Mouse (Mus musculus) olfactory bulb, adult 2 months (tissue): ENCODE measurements at regions not wholly inside any gene's neighbourhood (a gene's known extent, or its start where the extent isn't known, plus 50 kb on each side); places are given as distances from the start of the nearest gene placed in this dataset.

Experiments
- H3K27ac ChIP-seq: fragments of 200-500 bp; 2 replicates; pipeline ENCODE4 v1.5.1; 2012; ENCODE audit warnings: low read depth, low read length; ENCODE audit not compliant: insufficient read depth
- H3K4me1 ChIP-seq: fragments of 200-500 bp; 2 replicates; pipeline ENCODE4 v1.6.1; 2012; ENCODE audit warnings: low read length; ENCODE audit not compliant: control insufficient read depth, insufficient read depth
- H3K4me3 ChIP-seq: fragments of 200-500 bp; 2 replicates; pipeline ENCODE4 v1.5.1; 2012; ENCODE audit warnings: mild to moderate bottlenecking, low read depth, low read length, moderate library complexity; ENCODE audit not compliant: insufficient read depth
- CTCF ChIP-seq: fragments of 200-500 bp; IDR thresholded peaks from 2 replicates; pipeline ENCODE4 v1.5.1; 2012; ENCODE audit warnings: low read depth, mild to moderate bottlenecking, low read length, moderate library complexity; ENCODE audit not compliant: insufficient read depth
- POLR2A ChIP-seq: fragments of 200-500 bp; IDR thresholded peaks from 2 replicates; pipeline ENCODE4 v1.6.1; 2012; ENCODE audit warnings: mild to moderate bottlenecking, low read depth, low read length, moderate library complexity; ENCODE audit not compliant: insufficient read depth
- WGBS: fragments of 180-500 bp; shearing (Covaris S2); methylation state at CpG from one replicate; pipeline ENCODE4 v1.1.7; 2018; 5-methylcytosine and 5-hydroxymethylcytosine counted together

GRCm38 (mm10) chr10:92578872-92579271 lies 143.3 kb downstream of the Nedd1 start:
- Histone ChIP-seq H3K4me3 (no peak overlapping the region), H3K27ac (no peak overlapping the region), H3K4me1 (no peaks in the 10 kb centered on the region)
- WGBS = 87% methylated on average over 2 of the region's 2 CpGs
- no peak for TF ChIP-seq CTCF
- TF ChIP-seq POLR2A = no peak

GRCm38 (mm10) chr10:92570496-92570895 lies 151.7 kb downstream of the Nedd1 start:
- Histone ChIP-seq H3K4me3 (no peak overlapping the region), H3K4me1 (no peaks in the 10 kb centered on the region), H3K27ac (no peak overlapping the region)
- TF ChIP-seq CTCF = no peak
- TF ChIP-seq POLR2A = no peak

GRCm38 (mm10) chr10:92557463-92557862 lies 164.8 kb downstream of the Nedd1 start:
- Histone ChIP-seq H3K4me1 (0 out of 2 replicates have a peak, but pooled peaks cover 2% of the 10 kb centered on the region), H3K27ac (no peak overlapping the region), H3K4me3 (no peak overlapping the region)
- WGBS = 83% methylated on average over 4 of the region's 4 CpGs
- no peak for TF ChIP-seq POLR2A
- no peak for TF ChIP-seq CTCF

- Histone ChIP-seq H3K27ac (no peak overlapping the region), H3K4me3 (no peak overlapping the region), H3K4me1 (0 out of 2 replicates have a peak, but pooled peaks cover 2% of the 10 kb centered on the region)
- TF ChIP-seq CTCF (no peak), POLR2A (no peak)
- 59% methylated on average over 8 of the region's 8 CpGs for WGBS
Measured at GRCm38 (mm10) chr10:92556526-92557422, 165.4 kb downstream of the Nedd1 start.

DNA sequence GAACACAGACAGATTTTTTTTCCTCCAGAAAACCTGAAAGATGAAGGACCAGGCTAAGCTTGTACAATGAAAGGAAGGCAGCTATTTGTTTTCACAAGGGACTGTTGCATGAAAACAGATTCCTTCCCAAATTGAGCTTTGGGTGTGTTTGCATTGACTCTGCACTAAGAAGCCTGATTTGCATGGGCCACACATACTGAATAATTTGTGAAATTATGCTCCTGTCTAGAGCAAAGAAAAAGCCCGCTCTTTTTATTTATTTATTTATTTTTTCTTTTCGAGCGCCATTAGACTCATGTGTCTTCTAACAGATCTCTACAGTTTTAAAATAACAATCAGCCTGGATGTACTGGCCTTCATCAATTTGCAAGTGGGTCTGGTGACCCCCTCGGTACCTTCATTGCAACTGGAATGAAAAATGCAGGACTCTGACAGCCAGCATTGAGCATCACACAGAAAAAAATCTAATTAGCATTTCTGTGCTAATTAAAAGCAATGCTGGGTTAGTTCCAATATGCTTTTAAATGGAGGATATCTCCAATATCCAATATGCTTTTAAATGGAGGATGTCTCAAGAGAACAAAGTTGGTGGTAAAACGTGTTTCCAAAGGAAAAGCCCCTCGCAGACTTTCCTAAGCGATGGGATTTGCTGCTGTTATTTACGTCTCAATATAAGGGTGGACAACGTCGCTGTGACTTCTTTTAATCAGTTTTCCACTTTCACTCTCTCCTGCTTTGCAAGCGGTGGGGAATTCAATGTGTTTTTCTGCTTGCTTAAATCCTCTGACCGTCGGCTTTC lies 166.3 kb downstream of the Nedd1 start:
- Histone ChIP-seq H3K4me3 (no peak overlapping the region), H3K4me1 (0 out of 2 replicates have a peak, but pooled peaks cover 2% of the 10 kb centered on the region), H3K27ac (no peak overlapping the region)
- WGBS = 65% methylated on average over 13 of the region's 13 CpGs
- TF ChIP-seq CTCF = no peak
- TF ChIP-seq POLR2A = no peak

- no peak overlapping the region for H3K4me3 ChIP-seq
- 0 out of 2 replicates have a peak, but pooled peaks cover 2% of the 10 kb centered on the region for H3K4me1 ChIP-seq
- no peak overlapping the region for H3K27ac ChIP-seq
- 79% methylated on average over 3 of the region's 3 CpGs for WGBS
- TF ChIP-seq POLR2A (no peak), CTCF (no peak)
Measured at GRCm38 (mm10) chr10:92553966-92554365, 168.3 kb downstream of the Nedd1 start.

- H3K4me3 ChIP-seq = no peak overlapping the region
- 66% methylated on average over 4 of the region's 4 CpGs for WGBS
- no peak overlapping the region for H3K27ac ChIP-seq
- no peak for TF ChIP-seq CTCF
- H3K4me1 ChIP-seq = no peaks in the 10 kb centered on the region
Measured at GRCm38 (mm10) chr10:92548875-92549586, 173.2 kb downstream of the Nedd1 start.

GRCm38 (mm10) chr10:92538433-92538832 lies 183.8 kb downstream of the Nedd1 start:
- no peak overlapping the region for H3K27ac ChIP-seq
- TF ChIP-seq CTCF (no peak), POLR2A (no peak)
- no peaks in the 10 kb centered on the region for H3K4me1 ChIP-seq
- WGBS = 92% methylated on average over 4 of the region's 4 CpGs
- H3K4me3 ChIP-seq = no peak overlapping the region

- no peak overlapping the region for H3K4me3 ChIP-seq
- no peaks in the 10 kb centered on the region for H3K4me1 ChIP-seq
- no peak overlapping the region for H3K27ac ChIP-seq
- WGBS = 77% methylated on average over 5 of the region's 5 CpGs
- TF ChIP-seq POLR2A (no peak), CTCF (no peak)
Measured at GRCm38 (mm10) chr10:92516886-92517285, 205.3 kb downstream of the Nedd1 start.
